Mouse (Mus musculus): ENCODE data around the gene Zfp53. TPM values are rescaled to one million over a fixed set of nuclear protein-coding genes. Genes with fewer than 3 reads are reported as not detected.

Zfp53 gene
- total RNA-seq, 2 experiments from 2014 or later: 13.9 to 18.7 TPM

GRCm38 (mm10) chr17:21517130-21517671 is 28.4 kb downstream of the Zfp53 start:
- no peak for ATAC-seq (replicated peaks; ENCODE audit: poor library complexity)

GRCm38 (mm10) chr17:21526270-21526669 is 37.5 kb downstream of the Zfp53 start:
- ATAC-seq (replicated peaks; ENCODE audit: poor library complexity): no peak

- ATAC-seq (replicated peaks; ENCODE audit: poor library complexity): no peak
Observed at GRCm38 (mm10) chr17:21530645-21531330, 42.0 kb downstream of the Zfp53 start.

GRCm38 (mm10) chr17:21531621-21532020 is 42.8 kb downstream of the Zfp53 start:
- no peak for ATAC-seq (replicated peaks; ENCODE audit: poor library complexity)

- peak; percentile 54 for ATAC-seq (replicated peaks; ENCODE audit: poor library complexity)
Observed at GRCm38 (mm10) chr17:21532101-21532951, 43.5 kb downstream of the Zfp53 start.

- ATAC-seq (replicated peaks; ENCODE audit: poor library complexity): no peak
Observed at GRCm38 (mm10) chr17:21533961-21534360, 45.2 kb downstream of the Zfp53 start.

GRCm38 (mm10) chr17:21534460-21535095 is 45.8 kb downstream of the Zfp53 start:
- ATAC-seq (replicated peaks; ENCODE audit: poor library complexity): peak; percentile 52

- peak; percentile 63 for ATAC-seq (replicated peaks; ENCODE audit: poor library complexity)
Observed at GRCm38 (mm10) chr17:21535096-21536001, 46.6 kb downstream of the Zfp53 start, which contains the start of gene Zfp52. Zfp52 (plus strand) TSS chr17:21535539.

GRCm38 (mm10) chr17:21536096-21536495 is 47.3 kb downstream of the Zfp53 start:
- no peak for ATAC-seq (replicated peaks; ENCODE audit: poor library complexity)

GRCm38 (mm10) chr17:21536676-21537075 is 47.9 kb downstream of the Zfp53 start:
- ATAC-seq (replicated peaks; ENCODE audit: poor library complexity): no peak

GRCm38 (mm10) chr17:21557831-21558230 is 69.0 kb downstream of the Zfp53 start:
- ATAC-seq (replicated peaks; ENCODE audit: poor library complexity): no peak

Other genes starting within 250 kb of the Zfp53 start
- gene Vmn1r235, start 232.6 kb upstream of the Zfp53 start, total RNA-seq (2015): not detected in 2 replicates
- not detected in 2 replicates for gene Vmn1r235, start 232.6 kb upstream of the Zfp53 start, total RNA-seq (2017)
- gene Vmn1r236, start 206.1 kb upstream of the Zfp53 start, total RNA-seq (2015): not detected in 2 replicates
- not detected in 2 replicates for gene Vmn1r236, start 206.1 kb upstream of the Zfp53 start, total RNA-seq (2017)
- gene Vmn1r237, start 177.1 kb upstream of the Zfp53 start, total RNA-seq (2015): not detected in 2 replicates
- gene Vmn1r237, start 177.1 kb upstream of the Zfp53 start, total RNA-seq (2017): not detected in 2 replicates
- gene Zfp677, start 105.2 kb upstream of the Zfp53 start, total RNA-seq (2015): 10.4 and 11.3 TPM in 2 replicates
- gene Zfp677, start 105.2 kb upstream of the Zfp53 start, total RNA-seq (2017): 7.0 and 9.9 TPM in 2 replicates
- 7.0 and 10.7 TPM in 2 replicates for gene Zfp54, start 65.8 kb upstream of the Zfp53 start, total RNA-seq (2015)
- gene Zfp54, start 65.8 kb upstream of the Zfp53 start, total RNA-seq (2017): 8.8 and 9.1 TPM in 2 replicates
- gene Zfp51, start 38.6 kb upstream of the Zfp53 start, total RNA-seq (2015): 16.9 and 22.8 TPM in 2 replicates
- 10.9 and 13.2 TPM in 2 replicates for gene Zfp51, start 38.6 kb upstream of the Zfp53 start, total RNA-seq (2017)
- 32.2 and 33.6 TPM in 2 replicates for gene Zfp52, start 46.5 kb downstream of the Zfp53 start, total RNA-seq (2015)
- gene Zfp52, start 46.5 kb downstream of the Zfp53 start, total RNA-seq (2017): 25.4 and 42.3 TPM in 2 replicates
- 4.3 TPM in 2 replicates for gene Zfp948, start 78.0 kb downstream of the Zfp53 start, total RNA-seq (2015)
- gene Zfp948, start 78.0 kb downstream of the Zfp53 start, total RNA-seq (2017): 2.0 and 3.3 TPM in 2 replicates
- gene Zfp983, start 161.6 kb downstream of the Zfp53 start, total RNA-seq (2015): 6.8 and 10.6 TPM in 2 replicates
- gene Zfp983, start 161.6 kb downstream of the Zfp53 start, total RNA-seq (2017): 4.5 and 4.6 TPM in 2 replicates
- 7.1 and 9.4 TPM in 2 replicates for gene Gm10226, start 202.9 kb downstream of the Zfp53 start, total RNA-seq (2015)
- 20.6 TPM in 1 of 2 replicates, not detected in the other for gene Gm10226, start 202.9 kb downstream of the Zfp53 start, total RNA-seq (2017)
- 6.9 and 7.0 TPM in 2 replicates for gene Zfp760, start 218.7 kb downstream of the Zfp53 start, total RNA-seq (2015)
- 5.9 and 7.8 TPM in 2 replicates for gene Zfp760, start 218.7 kb downstream of the Zfp53 start, total RNA-seq (2017)
- 3.8 and 4.5 TPM in 2 replicates for gene Zfp229, start 241.8 kb downstream of the Zfp53 start, total RNA-seq (2015)
- 5.4 TPM in 2 replicates for gene Zfp229, start 241.8 kb downstream of the Zfp53 start, total RNA-seq (2017)

All from megakaryocyte progenitor cell, adult 5-6 weeks (primary cell).